In genomic region chr8:46711496-46711895, GRCm38 (mm10) we compare ENCODE assay signal across 15 mouse cellular contexts.
"Had no signal": no experiment of that assay in that cellular context is flagged by ENCODE, and none has a peak within 500 bp of the region (broad histone marks: within the 10 kb centered on the region; RNA-seq: fewer than 3 reads in every experiment).

No protein-coding gene starts in this region.

- H3K36me3 ChIP-seq: neural tube, embryonic 15.5 days; stomach, embryonic 15.5 days had no signal

- DNase-seq: retina, postnatal 1 day; right cerebral cortex, adult 18-20 months; right cerebral cortex, postnatal 14 days; right cerebral cortex, postnatal 25 days; right cerebral cortex, postnatal 4 days; spleen, adult 18-20 months; thymus, adult 18-20 months; thymus, adult 2 months; thymus, postnatal 14 days; thymus, postnatal 25 days; thymus, postnatal 36 days; thymus, postnatal 4 days had no signal

- H3K27me3 ChIP-seq: neural tube, embryonic 15.5 days; stomach, embryonic 15.5 days had no signal

- H3K4me3 ChIP-seq: neural tube, embryonic 15.5 days; stomach, embryonic 15.5 days had no signal

- H3K4me1 ChIP-seq: stomach, embryonic 15.5 days had no signal

- H3K27ac ChIP-seq: neural tube, embryonic 15.5 days; stomach, embryonic 15.5 days; stomach, postnatal 0 days had no signal
